Mouse (Mus musculus): ENCODE data around the gene Brsk2. TPM values are rescaled to one million over a fixed set of nuclear protein-coding genes. Genes with fewer than 3 reads are reported as not detected.

Gene Brsk2
- not detected in 2 replicates for polyA plus RNA-seq (2012)

GRCm38 (mm10) chr7:141948906-141949798 is at the start of gene Brsk2:
Gene Brsk2, plus strand, starts transcription at chr7:141949751.

GRCm38 (mm10) chr7:141918407-141918806 is 31.1 kb upstream of the Brsk2 start, which contains the start of gene Tollip:
Gene Tollip, minus strand, starts transcription at chr7:141918507.

Other genes starting within 250 kb of the Brsk2 start
- gene Muc5ac, start 160.8 kb upstream of the Brsk2 start, polyA plus RNA-seq (2012), result not detected in 2 replicates
- gene Muc5b, start 110.7 kb upstream of the Brsk2 start, polyA plus RNA-seq (2012), result 0.01 and 0.02 TPM in 2 replicates
- 58.7 and 65.6 TPM in 2 replicates for gene Tollip, start 31.2 kb upstream of the Brsk2 start, polyA plus RNA-seq (2012)
- gene Mob2, start 111.3 kb downstream of the Brsk2 start, polyA plus RNA-seq (2012), result 51.7 TPM in 2 replicates
- 2.6 and 3.2 TPM in 2 replicates for gene Dusp8, start 146.1 kb downstream of the Brsk2 start, polyA plus RNA-seq (2012)
- gene Gm45618, start 171.0 kb downstream of the Brsk2 start, polyA plus RNA-seq (2012), result not detected in 2 replicates
- not detected in 2 replicates for gene Gm39115, start 186.3 kb downstream of the Brsk2 start, polyA plus RNA-seq (2012)
- gene Gm45337, start 194.9 kb downstream of the Brsk2 start, polyA plus RNA-seq (2012), result not detected in 2 replicates
- not detected in 2 replicates for gene Gm29735, start 207.4 kb downstream of the Brsk2 start, polyA plus RNA-seq (2012)
- gene Gm4553, start 216.0 kb downstream of the Brsk2 start, polyA plus RNA-seq (2012), result not detected in 2 replicates
- gene Krtap5-2, start 226.3 kb downstream of the Brsk2 start, polyA plus RNA-seq (2012), result not detected in 2 replicates
- gene Gm10153, start 240.6 kb downstream of the Brsk2 start, polyA plus RNA-seq (2012), result not detected in 2 replicates